ENCODE assay signal across 8 mouse cellular contexts in the genomic region with DNA sequence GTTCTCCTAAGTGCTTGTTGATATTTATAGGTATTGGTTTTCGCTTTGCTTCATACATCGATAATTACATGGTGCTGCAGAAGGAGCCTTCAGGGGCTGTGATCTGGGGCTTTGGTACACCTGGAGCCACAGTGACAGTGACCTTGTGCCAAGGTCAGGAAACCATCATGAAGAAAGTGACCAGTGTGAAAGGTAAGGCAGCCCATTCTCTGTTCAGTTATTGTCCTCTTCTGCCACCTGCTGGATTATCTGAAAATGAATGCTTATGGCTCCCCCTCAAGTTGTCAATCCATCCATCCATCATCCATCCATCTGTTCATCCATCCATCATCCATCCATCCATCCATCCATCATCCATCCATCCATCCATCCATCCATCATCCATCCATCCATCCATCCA. TPM values are rescaled to one million over a fixed set of nuclear protein-coding genes. Genes with fewer than 3 reads are reported as not detected.
A peak's percentile ranks its signal among the peaks of the same experiment; 100 is the strongest.
DNase-seq lines count a peak whose midpoint lies in the region; ATAC-seq lines count a peak whose summit lies in the region.

No protein-coding gene starts in this region.

- H3K27ac ChIP-seq in midbrain, embryonic 14.5 days (replicated peaks; ENCODE audit: low read depth, low read length), result no peak overlapping the region
- H3K27ac ChIP-seq in midbrain, embryonic 16.5 days (ENCODE audit: low read length), result no peak overlapping the region
- H3K27ac ChIP-seq in forebrain, embryonic 13.5 days, result no peak overlapping the region

- WGBS in midbrain, embryonic 14.5 days, result 54% methylated on average over 2 of the region's 2 CpGs
- 48% methylated on average over 2 of the region's 2 CpGs for WGBS in midbrain, embryonic 16.5 days
- WGBS in forebrain, embryonic 13.5 days, result 59% methylated on average over 2 of the region's 2 CpGs

- H3K4me3 ChIP-seq in midbrain, embryonic 14.5 days (replicated peaks; ENCODE audit: low read depth, low read length), result no peak overlapping the region
- H3K4me3 ChIP-seq in midbrain, embryonic 16.5 days (ENCODE audit: low read depth, low read length), result no peak overlapping the region
- no peak overlapping the region for H3K4me3 ChIP-seq in forebrain, embryonic 13.5 days

- H3K36me3 ChIP-seq in midbrain, embryonic 14.5 days (ENCODE audit: control insufficient read depth, insufficient read depth, low read length), result no peaks in the 10 kb centered on the region
- H3K36me3 ChIP-seq in midbrain, embryonic 16.5 days (ENCODE audit: control insufficient read depth, insufficient read depth, low read length), result no peaks in the 10 kb centered on the region
- H3K36me3 ChIP-seq in forebrain, embryonic 13.5 days (ENCODE audit: poor library complexity, severe bottlenecking), result no peaks in the 10 kb centered on the region

- H3K4me1 ChIP-seq in midbrain, embryonic 14.5 days (ENCODE audit: control insufficient read depth, insufficient read depth, low read length), result peaks cover 6% of the 10 kb centered on the region
- peaks cover 5% of the 10 kb centered on the region for H3K4me1 ChIP-seq in midbrain, embryonic 16.5 days (ENCODE audit: control insufficient read depth, insufficient read depth, low read length)
- H3K4me1 ChIP-seq in forebrain, embryonic 13.5 days, result peaks cover 10% of the 10 kb centered on the region

- no peaks in the 10 kb centered on the region for H3K9me3 ChIP-seq in midbrain, embryonic 14.5 days (ENCODE audit: control insufficient read depth, low read length)
- H3K9me3 ChIP-seq in midbrain, embryonic 16.5 days (replicated peaks; ENCODE audit: control insufficient read depth, low read length, poor library complexity, severe bottlenecking), result no peaks in the 10 kb centered on the region
- H3K9me3 ChIP-seq in forebrain, embryonic 13.5 days (replicated peaks), result no peaks in the 10 kb centered on the region

- no peak overlapping the region for H3K9ac ChIP-seq in midbrain, embryonic 14.5 days (replicated peaks; ENCODE audit: low read length)
- no peak overlapping the region for H3K9ac ChIP-seq in midbrain, embryonic 16.5 days (ENCODE audit: low read depth, low read length)
- no peak overlapping the region for H3K9ac ChIP-seq in forebrain, embryonic 13.5 days

- no peaks in the 10 kb centered on the region for H3K27me3 ChIP-seq in midbrain, embryonic 14.5 days (ENCODE audit: control insufficient read depth, insufficient read depth, low read length)
- H3K27me3 ChIP-seq in midbrain, embryonic 16.5 days (ENCODE audit: control insufficient read depth, insufficient read depth, low read depth, low read length), result no peaks in the 10 kb centered on the region; the same call in 1 of the 2 replicates
- no peaks in the 10 kb centered on the region for H3K27me3 ChIP-seq in forebrain, embryonic 13.5 days

- peak; percentile 10 for DNase-seq in adrenal gland, postnatal 14 days
- DNase-seq in adrenal gland, adult 18-20 months (ENCODE audit: low spot score in 2 of 2), result no peak
- DNase-seq in midbrain, embryonic 14.5 days, result peak; percentile 75
- DNase-seq in cerebellum, adult 9-10 months, result peak; percentile 64
- DNase-seq in kidney, postnatal 36 days, result peak; percentile 52 to 53
- peak; percentile 42 for DNase-seq in thymus, postnatal 14 days

- H3K4me2 ChIP-seq in midbrain, embryonic 14.5 days (ENCODE audit: low read length), result no peak overlapping the region
- H3K4me2 ChIP-seq in midbrain, embryonic 16.5 days (ENCODE audit: low read length), result no peak overlapping the region
- no peak overlapping the region for H3K4me2 ChIP-seq in forebrain, embryonic 13.5 days

- no peak for ATAC-seq in midbrain, embryonic 14.5 days (ENCODE audit: low FRiP score, low TSS enrichment)
- ATAC-seq in midbrain, embryonic 16.5 days, result no peak
- no peak for ATAC-seq in forebrain, embryonic 13.5 days

RNA-seq across cellular contexts. Expression of gene Spa17, which starts 3.2 kb away (rescaled TPM):
- total RNA-seq in adrenal gland, postnatal 14 days (2021), result 4.9 and 5.0 TPM in 2 replicates
- 1 to 10 TPM; 3.3 to 4.4 TPM for total RNA-seq in adrenal gland, adult 18-20 months (2021)
- polyA plus RNA-seq in midbrain, embryonic 14.5 days (2014; fragmentation: Nextera tagmentation; extraction: Ambion mirVana), result 7.5 and 9.5 TPM in 2 replicates
- 9.0 and 11.1 TPM in 2 replicates for polyA plus RNA-seq in midbrain, embryonic 16.5 days (2015; fragmentation: Nextera tagmentation; extraction: Ambion mirVana)
- polyA plus RNA-seq in forebrain, embryonic 13.5 days (2015; fragmentation: Nextera tagmentation; extraction: Ambion mirVana), result 13.1 and 15.9 TPM in 2 replicates

RNA-seq across cellular contexts. Expression of gene Tbrg1, which starts 40.3 kb away (rescaled TPM):
- total RNA-seq in adrenal gland, postnatal 14 days (2021), result 86.0 and 99.4 TPM in 2 replicates
- total RNA-seq in adrenal gland, adult 18-20 months (2021), result 10 to 100 TPM; 68.4 to 76.1 TPM
- 89.5 and 91.6 TPM in 2 replicates for polyA plus RNA-seq in midbrain, embryonic 14.5 days (2014; fragmentation: Nextera tagmentation; extraction: Ambion mirVana)
- polyA plus RNA-seq in midbrain, embryonic 16.5 days (2015; fragmentation: Nextera tagmentation; extraction: Ambion mirVana), result 92.3 and 98.7 TPM in 2 replicates
- 92.9 and 99.1 TPM in 2 replicates for polyA plus RNA-seq in forebrain, embryonic 13.5 days (2015; fragmentation: Nextera tagmentation; extraction: Ambion mirVana)

RNA-seq across cellular contexts. Expression of gene Panx3, which starts 52.3 kb away (rescaled TPM):
- total RNA-seq in adrenal gland, postnatal 14 days (2021), result 0.19 TPM in 2 replicates
- not detected for total RNA-seq in adrenal gland, adult 18-20 months (2021)
- not detected in 2 replicates for polyA plus RNA-seq in midbrain, embryonic 14.5 days (2014; fragmentation: Nextera tagmentation; extraction: Ambion mirVana)
- polyA plus RNA-seq in midbrain, embryonic 16.5 days (2015; fragmentation: Nextera tagmentation; extraction: Ambion mirVana), result 0.14 and 0.43 TPM in 2 replicates
- polyA plus RNA-seq in forebrain, embryonic 13.5 days (2015; fragmentation: Nextera tagmentation; extraction: Ambion mirVana), result 0.18 TPM in 1 of 2 replicates, not detected in the other

Comparison
In these comparisons a context has a peak if more than half of its experiments do, and no peak if none do; other contexts are left out.
1. DNase-seq: peak in adrenal gland, postnatal 14 days (single experiment), midbrain, embryonic 14.5 days (single experiment), cerebellum, adult 9-10 months (single experiment), kidney, postnatal 36 days (2 of 2) and thymus, postnatal 14 days (single experiment); none in adrenal gland, adult 18-20 months (0 of 2).